Mouse (Mus musculus) midbrain, embryonic 13.5 days (tissue): ENCODE data around the gene Klhl24. TPM values are rescaled to one million over a fixed set of nuclear protein-coding genes. Genes with fewer than 3 reads are reported as not detected.
A peak's percentile ranks its signal among the peaks of the same experiment; 100 is the strongest.

ENCODE experiments used
- ATAC-seq: fragments of 200-750 bp; cut with Nextera tagmentation; 2 replicates; pipeline ENCODE4 v1.8.0; 2017; ENCODE audit warnings: mild to moderate bottlenecking, moderate TSS enrichment, moderate library complexity
- H3K27ac ChIP-seq: fragments of 300-500 bp; sonication (generic); 2 replicates; pipeline ENCODE4 v1.5.1; 2015; ENCODE audit warnings: inconsistent platforms, mild to moderate bottlenecking, moderate library complexity
- H3K27me3 ChIP-seq: fragments of 300-500 bp; sonication (generic); 2 replicates; pipeline ENCODE4 v1.6.1; 2015; ENCODE audit warnings: mild to moderate bottlenecking, inconsistent platforms
- H3K36me3 ChIP-seq: fragments of 300-500 bp; sonication (generic); 2 replicates; pipeline ENCODE4 v1.6.1; 2015; ENCODE audit warnings: mild to moderate bottlenecking, inconsistent platforms
- H3K4me1 ChIP-seq: fragments of 300-500 bp; sonication (generic); replicated peaks from 2 replicates; pipeline ENCODE4 v1.6.1; 2015; ENCODE audit warnings: inconsistent platforms
- H3K4me2 ChIP-seq: fragments of 300-500 bp; sonication (generic); replicated peaks from 2 replicates; pipeline ENCODE4 v1.6.1; 2015; ENCODE audit warnings: moderate library complexity, mild to moderate bottlenecking, inconsistent platforms
- H3K4me3 ChIP-seq: fragments of 300-500 bp; sonication (generic); replicated peaks from 2 replicates; pipeline ENCODE4 v1.5.1; 2015; ENCODE audit warnings: mild to moderate bottlenecking, inconsistent platforms
- H3K9ac ChIP-seq: fragments of 300-500 bp; sonication (generic); replicated peaks from 2 replicates; pipeline ENCODE4 v1.6.1; 2015; ENCODE audit warnings: mild to moderate bottlenecking, inconsistent platforms
- H3K9me3 ChIP-seq: fragments of 300-500 bp; sonication (generic); 2 replicates; pipeline ENCODE4 v1.6.1; 2016; ENCODE audit warnings: mild to moderate bottlenecking, inconsistent platforms
- WGBS: fragments of 180-500 bp; shearing (Covaris S2); methylation state at CpG from one replicate; pipeline ENCODE4 v1.1.7; 2015; 5-methylcytosine and 5-hydroxymethylcytosine counted together
- polyA plus RNA-seq: library from polyadenylated mRNA; unstranded; fragments of >200 nt; fragmentation: Nextera tagmentation; extraction: Ambion mirVana; gene quantifications from 2 replicates; pipeline ENCODE4 v1.2.1, GENCODE M21; 2015

Klhl24 gene
- polyA plus RNA-seq, 1 experiment from 2014 or later: 64.6 TPM

- 89% methylated on average over 2 of the region's 2 CpGs for WGBS
- no peaks in the 10 kb centered on the region for H3K4me1 ChIP-seq
- peaks cover 90% of the 10 kb centered on the region for H3K36me3 ChIP-seq
- ATAC-seq: no peak
- H3K27ac ChIP-seq: no peak overlapping the region
- H3K9ac ChIP-seq: no peak overlapping the region
- no peak overlapping the region for H3K4me2 ChIP-seq
- no peaks in the 10 kb centered on the region for H3K9me3 ChIP-seq
- H3K27me3 ChIP-seq: no peaks in the 10 kb centered on the region
- no peak overlapping the region for H3K4me3 ChIP-seq
These were observed 62.8 kb downstream of the Klhl24 start for GRCm38 (mm10) chr16:20160130-20160529.

GRCm38 (mm10) chr16:20169071-20169470 is 71.7 kb downstream of the Klhl24 start:
- H3K27ac ChIP-seq: no peak overlapping the region
- 85% methylated on average over 3 of the region's 3 CpGs for WGBS

GRCm38 (mm10) chr16:20169471-20170106 is 72.2 kb downstream of the Klhl24 start:
- H3K4me1 ChIP-seq: no peaks in the 10 kb centered on the region
- peaks cover 84% of the 10 kb centered on the region for H3K36me3 ChIP-seq
- no peak overlapping the region for H3K27ac ChIP-seq
- no peak overlapping the region for H3K9ac ChIP-seq
- H3K4me2 ChIP-seq: no peak overlapping the region
- ATAC-seq: 0 out of 2 replicates have a peak, but pooled peaks have one; percentile 50
- no peaks in the 10 kb centered on the region for H3K9me3 ChIP-seq
- H3K4me3 ChIP-seq: no peak overlapping the region
- 75% methylated on average over 3 of the region's 3 CpGs for WGBS
- no peaks in the 10 kb centered on the region for H3K27me3 ChIP-seq

More at GRCm38 (mm10) chr16:20169071-20169470, 71.7 kb downstream of the Klhl24 start:
- Histone ChIP-seq H3K4me2 (no peak overlapping the region), H3K36me3 (peaks cover 84% of the 10 kb centered on the region), H3K27me3 (no peaks in the 10 kb centered on the region), H3K4me1 (no peaks in the 10 kb centered on the region), H3K9me3 (no peaks in the 10 kb centered on the region), H3K4me3 (no peak overlapping the region), H3K9ac (no peak overlapping the region)
- no peak for ATAC-seq

Other genes starting within 250 kb of the Klhl24 start
- gene Klhl6, start 114.5 kb upstream of the Klhl24 start, polyA plus RNA-seq: 4.8 and 5.3 TPM in 2 replicates
- gene Yeats2, start 43.5 kb downstream of the Klhl24 start, polyA plus RNA-seq: 28.1 and 29.6 TPM in 2 replicates
- gene Map6d1, start 143.8 kb downstream of the Klhl24 start, polyA plus RNA-seq: 2.2 and 2.7 TPM in 2 replicates
- 81.1 and 88.7 TPM in 2 replicates for gene Parl, start 204.8 kb downstream of the Klhl24 start, polyA plus RNA-seq
- not detected in 2 replicates for gene Cyp2ab1, start 227.9 kb downstream of the Klhl24 start, polyA plus RNA-seq